Mouse (Mus musculus) ES-Bruce4 (cell line): ENCODE measurements at regions not wholly inside any gene's neighbourhood (a gene's known extent, or its start where the extent isn't known, plus 50 kb on each side); places are given as distances from the start of the nearest gene placed in this dataset.

Source experiments
- CTCF ChIP-seq: IDR thresholded peaks from one replicate; pipeline ENCODE4 v1.8.1; 2011; ENCODE audit warnings: low read depth, low read length
- EP300 ChIP-seq: IDR thresholded peaks from 2 replicates; pipeline ENCODE4 v1.6.1; 2011; ENCODE audit warnings: low read depth, low read length; ENCODE audit not compliant: insufficient read depth
- POLR2A ChIP-seq: IDR thresholded peaks from one replicate; pipeline ENCODE4 v1.8.1; 2011; ENCODE audit warnings: low read length; ENCODE audit not compliant: insufficient read depth

DNA sequence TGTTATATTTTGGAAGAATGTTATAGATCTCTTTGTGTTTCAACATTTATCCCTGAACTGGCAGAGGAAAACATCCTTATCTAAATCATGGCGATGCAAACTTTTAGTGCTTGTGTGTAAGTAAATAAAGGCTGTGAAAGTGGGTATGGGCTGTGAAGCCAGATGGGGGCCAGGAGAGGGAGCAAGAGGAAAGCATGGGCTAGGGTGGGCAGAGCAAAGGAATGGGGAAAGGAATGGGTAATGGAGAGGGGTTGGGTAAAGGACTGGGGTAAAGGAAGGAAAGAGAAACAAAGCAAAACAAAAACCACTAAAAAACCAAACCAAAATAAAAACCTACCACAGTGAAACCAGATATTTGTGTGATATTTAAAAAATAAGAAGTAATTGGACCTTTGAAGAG is 260.5 kb downstream of the Gpd2 start:
- TF ChIP-seq CTCF (no peak), EP300 (no peak), POLR2A (no peak)
